Mouse (Mus musculus) WW6 (cell line): ENCODE measurements at regions not wholly inside any gene's neighbourhood (a gene's known extent, or its start where the extent isn't known, plus 50 kb on each side); places are given as distances from the start of the nearest gene placed in this dataset.

Experiments used
- DNase-seq: peaks from one replicate; pipeline ENCODE4 v3.0.0-alpha.2; 2013; ENCODE audit warnings: low read depth, low spot score

GRCm38 (mm10) chr3:16816814-16817213 is 810.6 kb upstream of the Gm5150 start:
- DNase-seq, result no peak

- DNase-seq, result no peak
Measured at GRCm38 (mm10) chr3:16816101-16816500, 809.9 kb upstream of the Gm5150 start.

GRCm38 (mm10) chr3:16810878-16811611 is 804.8 kb upstream of the Gm5150 start:
- no peak for DNase-seq

DNA sequence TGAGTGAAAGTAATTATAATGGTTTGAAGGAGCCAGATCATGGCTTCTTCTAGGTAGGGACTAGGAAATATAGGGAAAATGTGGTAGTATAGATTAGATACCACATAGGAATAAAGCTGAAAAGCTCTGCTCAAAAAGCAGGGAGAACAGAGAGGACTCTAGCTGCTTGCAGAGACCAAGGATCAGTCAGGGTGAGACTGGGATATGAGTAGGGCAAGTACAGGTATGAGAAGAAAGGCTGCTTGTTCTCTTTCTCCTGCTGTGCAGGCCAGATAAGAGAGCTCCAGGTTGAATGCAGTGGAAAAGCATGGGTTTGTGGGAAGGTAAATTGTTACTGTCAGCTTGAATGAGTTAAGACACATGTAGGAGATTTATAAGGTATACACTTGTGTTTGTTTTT is 797.4 kb upstream of the Gm5150 start:
- DNase-seq, result no peak
